Mouse (Mus musculus) regulatory T cell (primary cell): ENCODE data around the gene Ubr1.

ENCODE experiments used
- in situ Hi-C: fragments of 300-600 bp; cut with MboI, MseI; formaldehyde crosslinking; loops from one replicate; pipeline ENCODE4 v1.15.1; 2025; ENCODE audit warnings: high pct_unique_total_duplicates

The Ubr1 gene

DNA sequence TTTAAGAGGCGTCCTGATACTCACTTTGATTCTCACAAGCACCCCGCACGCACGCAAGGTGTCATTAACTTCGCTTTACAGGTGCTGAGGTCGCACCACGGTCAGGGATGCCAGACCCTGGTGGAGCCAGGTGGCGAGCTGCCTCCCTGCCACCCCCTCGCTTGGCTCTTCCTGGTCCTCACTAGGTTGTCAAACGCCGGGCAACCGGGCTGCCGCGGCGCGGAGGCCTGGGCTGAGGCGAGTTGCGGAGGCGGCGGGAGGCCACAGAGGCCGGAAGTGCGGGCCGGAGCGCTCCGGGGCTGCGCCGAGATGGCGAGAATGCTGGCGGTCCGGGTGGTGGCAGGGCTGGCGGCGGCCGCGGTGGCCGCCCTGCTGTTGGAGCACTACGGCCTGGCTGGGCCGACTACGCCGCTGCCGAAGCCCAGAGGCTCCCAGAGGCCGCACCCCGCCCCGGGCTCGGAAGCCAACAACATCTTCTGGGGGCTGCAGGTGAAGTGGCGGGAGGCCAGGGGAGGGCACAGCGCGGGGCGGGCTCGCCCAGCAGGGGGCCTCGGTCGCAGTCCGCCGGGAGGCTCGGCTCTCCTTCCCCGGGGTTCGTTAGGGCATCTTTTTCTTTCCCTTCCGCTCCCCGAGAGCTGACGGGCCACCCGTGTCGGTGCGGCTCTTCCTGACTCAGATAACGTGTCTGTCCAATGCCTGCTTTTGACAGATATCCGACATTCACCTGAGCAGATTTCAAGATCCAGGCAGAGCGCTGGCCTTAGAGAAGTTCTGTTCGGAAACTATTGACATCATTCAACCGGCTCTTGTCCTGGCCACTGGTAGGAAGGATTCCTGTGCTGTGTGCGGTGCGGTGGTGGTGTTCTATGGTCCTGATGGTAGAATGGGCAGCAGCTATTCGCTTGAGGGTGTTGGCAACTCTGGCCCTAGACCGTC is 6.7 kb upstream of the Ubr1 start, which contains the start of gene Tmem62:
TSS of gene Tmem62 (plus strand) at position 28 of the 936 bp plus-strand sequence.
- in situ Hi-C loops: no loop called here

DNA sequence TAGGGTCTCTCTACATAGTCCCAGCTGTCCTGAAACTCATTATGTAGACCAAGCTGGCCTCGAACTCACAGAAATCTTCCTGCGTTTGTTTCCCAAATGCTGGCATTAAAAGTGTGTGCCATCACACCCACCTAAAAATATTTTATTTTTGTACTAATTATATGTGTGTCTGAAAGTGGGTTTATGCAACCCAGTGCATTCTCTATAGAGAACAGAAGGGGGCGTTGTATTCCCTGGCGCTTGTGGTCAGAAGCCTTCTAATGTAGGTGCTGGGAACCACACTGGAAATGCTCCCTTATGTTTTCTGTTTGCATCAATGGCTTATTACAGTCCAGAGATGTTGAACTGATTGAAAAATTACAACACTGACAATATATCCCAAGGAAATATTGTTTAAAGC is 5.8 kb upstream of the Ubr1 start:
- in situ Hi-C loops: no loop called here

DNA sequence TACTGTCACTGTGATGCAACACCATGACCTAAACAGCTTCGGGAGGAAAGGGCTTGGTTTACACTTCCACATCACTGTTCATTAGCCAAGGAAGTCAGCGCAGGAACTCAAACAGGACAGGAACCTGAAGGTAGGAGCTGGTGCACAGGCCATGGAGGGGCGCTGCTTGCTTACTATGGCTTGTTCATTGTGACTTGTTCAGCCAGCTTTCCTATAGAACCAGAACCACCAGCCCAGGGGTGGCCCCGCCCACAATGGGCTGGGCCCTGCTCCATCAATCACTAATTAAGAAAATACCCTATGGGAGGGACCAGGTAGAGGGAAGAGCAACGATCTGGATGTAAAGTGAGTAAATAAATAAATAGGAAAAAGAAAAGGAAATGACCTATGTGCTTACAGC is 2.4 kb upstream of the Ubr1 start:
- in situ Hi-C loops: loop anchor here (5.0 kb wide), 1 partner anchor 169 kb away; the partner anchor contains the start of genes Adal and Lcmt2

DNA sequence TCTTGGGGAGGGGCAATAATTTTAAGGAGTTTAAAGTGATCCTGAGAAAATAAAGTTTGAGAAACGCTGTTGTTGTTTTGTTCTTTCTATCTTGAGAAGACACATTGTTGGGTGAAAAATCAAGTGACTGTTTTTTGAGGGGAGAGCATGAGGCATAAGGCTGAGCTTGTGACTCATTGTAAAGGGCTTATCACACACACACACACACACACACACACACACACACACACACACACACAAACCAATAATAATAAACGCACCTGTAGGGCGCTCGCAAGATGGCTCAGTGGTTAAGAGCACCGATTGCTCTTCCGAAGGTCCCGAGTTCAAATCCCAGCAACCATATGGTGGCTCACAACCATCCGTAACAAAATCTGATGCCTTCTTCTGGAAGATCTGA is 1.7 kb upstream of the Ubr1 start:
- in situ Hi-C loops: loop anchor here (5.0 kb wide), 1 partner anchor 170 kb away; the partner anchor contains the start of genes Adal and Lcmt2

DNA sequence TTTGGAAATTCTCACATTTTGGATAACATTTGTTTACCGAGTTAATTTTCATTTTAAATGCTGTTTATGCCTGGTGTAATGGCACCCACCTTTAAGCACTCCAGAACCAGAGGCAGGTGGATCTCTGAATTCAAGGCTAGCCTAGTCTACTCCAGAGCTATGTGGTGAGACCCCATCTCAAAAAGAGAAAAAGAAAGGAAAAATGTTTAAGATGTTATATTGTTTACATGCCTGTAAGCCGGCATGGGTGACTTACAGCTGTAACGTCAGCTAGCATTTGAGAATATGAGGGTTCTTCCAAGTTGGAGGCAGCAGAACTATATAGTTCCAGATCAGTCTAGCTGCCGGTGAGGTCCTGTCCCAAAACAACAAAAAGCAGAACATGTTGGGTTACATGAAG is 1.3 kb upstream of the Ubr1 start:
- in situ Hi-C loops: loop anchor here (5.0 kb wide), 1 partner anchor 171 kb away; the partner anchor contains the start of genes Adal and Lcmt2

DNA sequence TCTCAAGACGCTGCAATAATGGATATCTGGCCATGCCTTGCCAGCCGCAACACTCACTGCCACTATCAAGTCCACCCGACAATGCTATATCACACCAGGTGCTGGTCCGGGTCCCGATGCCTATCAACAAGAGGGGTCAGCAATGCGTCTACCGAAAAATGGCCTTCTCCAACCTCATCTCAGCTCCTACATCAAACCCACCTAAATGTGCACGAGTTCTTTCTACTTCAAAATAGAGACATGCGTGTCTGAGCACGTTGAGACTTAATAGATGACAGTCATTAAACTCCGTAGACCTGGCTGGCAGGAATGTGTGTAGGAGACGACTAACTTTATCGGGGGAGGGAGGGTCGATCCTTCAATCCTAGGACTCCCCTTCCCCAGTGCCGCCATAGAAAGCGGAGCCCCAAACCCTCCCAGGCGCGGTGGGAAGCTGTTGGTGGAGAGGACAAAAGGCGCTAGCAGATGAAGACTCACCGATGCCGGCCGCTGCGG is 423 bp downstream of the Ubr1 start:
- in situ Hi-C loops: loop anchor here (5.0 kb wide), 1 partner anchor 172 kb away; the partner anchor contains the start of genes Adal and Lcmt2

DNA sequence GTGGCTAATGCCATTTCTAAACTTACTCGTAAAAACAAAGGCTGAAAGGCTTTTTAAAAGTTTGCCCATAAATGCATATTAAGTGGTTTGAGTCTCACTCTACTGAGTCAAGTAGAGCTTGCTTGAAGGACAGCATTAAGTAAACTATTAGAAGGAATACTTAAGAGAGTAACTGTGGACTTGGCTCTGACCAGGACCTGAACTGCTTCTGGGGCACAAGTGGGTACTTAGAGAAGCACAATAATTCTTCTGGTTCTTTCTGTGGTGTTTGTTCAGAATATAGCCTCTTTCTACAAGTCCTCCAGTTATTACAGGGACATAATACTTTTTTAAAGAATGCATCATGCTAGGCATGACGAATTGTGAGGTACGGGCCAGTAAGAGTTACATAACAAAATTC is 5.0 kb downstream of the Ubr1 start:
- in situ Hi-C loops: no loop called here

DNA sequence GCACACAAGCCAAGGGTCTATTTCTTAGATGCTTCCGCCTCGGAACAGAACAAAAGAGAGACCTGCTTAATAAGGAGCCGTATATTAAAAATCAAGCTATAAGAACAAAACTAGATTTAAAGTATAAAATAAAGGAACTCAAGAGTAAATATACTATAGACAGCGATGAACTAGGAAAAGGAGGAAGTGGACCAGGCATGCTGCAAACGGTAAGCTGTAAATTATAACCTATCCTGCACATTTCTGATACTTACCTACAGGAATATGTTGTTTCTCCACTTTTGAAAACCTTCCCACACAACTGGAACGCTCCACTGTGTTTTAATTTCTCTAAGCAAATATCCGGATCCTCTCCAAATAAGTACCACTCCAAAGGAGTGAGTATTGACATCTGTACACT is 7.4 kb downstream of the Ubr1 start:
- in situ Hi-C loops: no loop called here

DNA sequence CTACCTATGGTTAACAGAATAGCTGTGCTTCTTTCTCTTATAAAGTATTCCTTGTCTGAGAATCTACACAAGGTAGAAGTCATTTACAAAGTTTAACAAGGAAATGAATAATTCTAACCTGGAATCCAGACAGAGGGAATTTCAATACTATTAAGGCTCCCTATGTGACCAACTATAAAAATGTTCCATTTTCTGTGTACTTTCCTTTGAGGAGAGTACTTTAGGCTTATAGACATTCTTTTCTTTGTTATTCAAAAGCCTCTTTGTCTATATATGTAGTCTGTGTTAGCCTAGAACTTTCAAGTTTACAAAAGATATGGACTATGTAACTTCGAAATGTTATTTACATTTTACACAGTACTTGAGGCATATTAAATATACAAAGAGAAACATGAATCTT is 10.3 kb downstream of the Ubr1 start:
- in situ Hi-C loops: no loop called here

DNA sequence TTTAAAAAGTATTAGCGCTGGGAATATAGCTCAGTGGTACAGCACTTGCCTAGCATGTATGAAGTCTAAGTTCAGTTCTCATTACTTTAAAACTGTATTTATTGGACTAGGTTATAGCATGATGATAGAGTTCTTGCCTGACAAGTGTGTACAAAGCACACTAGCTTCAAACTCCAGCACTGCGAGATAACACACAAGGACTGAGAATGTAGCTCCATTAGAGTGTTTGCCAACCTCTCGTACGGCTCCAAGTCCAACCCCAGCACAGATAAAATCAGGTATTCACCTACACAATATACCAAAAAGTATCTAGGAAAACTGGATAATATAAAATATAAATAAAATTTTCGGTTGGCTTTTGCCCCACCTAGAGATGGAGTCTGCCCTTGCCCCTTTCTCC is 10.7 kb downstream of the Ubr1 start:
- in situ Hi-C loops: no loop called here

DNA sequence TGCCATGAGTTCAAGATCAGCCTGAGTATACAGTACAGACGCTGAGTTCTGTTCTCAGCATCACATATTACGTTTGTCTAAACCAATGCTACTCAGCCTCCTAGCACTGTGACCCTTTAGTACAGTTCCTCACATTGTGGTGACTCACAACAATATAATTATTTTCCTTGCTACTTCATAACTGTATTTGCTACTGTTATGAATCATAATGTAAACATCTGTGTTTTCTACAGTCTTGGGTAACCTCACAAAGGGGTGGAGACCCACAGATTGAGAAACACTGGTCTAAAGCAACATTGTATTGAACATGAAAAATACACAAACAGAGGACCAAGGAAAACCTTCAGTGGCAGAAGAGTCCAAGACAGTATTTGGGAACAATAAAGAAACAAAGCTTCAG is 11.2 kb downstream of the Ubr1 start:
- in situ Hi-C loops: no loop called here

DNA sequence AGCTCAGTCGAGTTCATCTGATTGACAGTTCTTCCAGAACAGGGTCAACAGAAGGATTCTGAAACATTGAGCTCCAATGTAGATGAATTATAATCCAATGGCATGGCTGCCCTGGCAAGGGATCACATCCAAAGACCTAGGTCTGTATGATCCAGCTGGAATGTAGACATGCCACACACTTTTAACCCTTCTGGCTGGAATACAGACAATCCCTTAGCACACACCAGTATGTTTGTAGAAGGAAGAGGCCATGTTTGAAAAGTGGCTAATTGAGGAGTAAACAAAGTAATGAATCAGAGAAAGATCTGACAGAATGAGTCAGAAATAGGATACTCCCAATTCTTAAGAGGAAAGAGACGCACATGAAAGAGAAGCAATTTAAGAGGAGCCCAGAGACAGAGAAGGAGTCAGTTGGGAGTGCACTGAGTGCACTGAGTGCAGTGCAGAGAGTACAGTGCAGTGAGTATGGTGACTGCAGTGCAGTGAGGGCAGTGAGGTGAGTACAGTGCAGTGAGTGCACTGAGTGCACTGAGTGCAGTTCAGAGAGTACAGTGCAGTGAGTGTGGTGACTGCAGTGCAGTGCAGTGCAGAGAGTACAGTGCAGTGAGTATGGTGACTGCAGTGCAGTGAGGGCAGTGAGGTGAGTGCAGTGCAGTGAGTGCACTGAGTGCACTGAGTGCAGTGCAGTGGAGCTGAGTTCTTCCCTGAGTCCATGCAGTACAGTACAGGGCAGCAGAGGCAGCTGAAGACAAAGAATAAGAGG is 18.2 kb downstream of the Ubr1 start:
- in situ Hi-C loops: no loop called here

DNA sequence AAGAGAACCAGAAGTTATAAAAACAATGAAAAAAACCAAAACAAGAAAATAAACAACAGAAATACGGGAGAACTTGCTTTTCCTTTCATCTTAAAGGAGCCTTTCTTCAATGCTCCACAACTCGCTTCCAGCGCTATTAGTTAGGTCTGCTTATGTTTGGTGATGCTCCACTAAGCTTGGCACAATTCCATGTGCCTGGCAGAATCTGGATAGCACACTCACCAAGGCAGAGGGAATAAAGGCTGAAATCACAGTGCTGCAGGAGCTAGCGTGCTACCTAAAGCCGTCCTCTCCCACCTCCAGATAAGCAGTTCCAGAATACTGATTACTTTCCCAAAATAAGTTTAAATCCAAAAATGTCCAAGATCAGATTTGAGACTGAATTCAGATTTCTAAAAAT is 19.3 kb downstream of the Ubr1 start:
- in situ Hi-C loops: no loop called here

DNA sequence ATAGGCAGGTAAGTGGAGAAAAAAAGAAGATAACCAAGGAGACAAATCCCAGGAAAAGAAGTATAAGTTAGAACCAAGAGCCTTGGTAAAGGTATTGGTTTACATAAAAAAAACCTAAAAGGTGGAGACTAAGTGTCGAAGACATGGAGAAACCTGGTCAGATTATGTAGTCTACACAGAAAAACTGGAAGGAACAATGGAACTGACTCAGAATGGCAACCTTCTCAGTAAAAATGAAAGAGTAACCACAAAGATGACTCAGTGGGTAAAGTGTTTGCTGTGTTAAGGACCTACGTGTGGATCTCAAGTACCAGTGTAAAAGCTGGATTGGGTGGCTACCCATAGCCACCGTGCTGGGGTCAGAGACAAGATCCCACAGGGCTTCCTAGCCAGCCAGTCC is 37.5 kb downstream of the Ubr1 start:
- in situ Hi-C loops: no loop called here

DNA sequence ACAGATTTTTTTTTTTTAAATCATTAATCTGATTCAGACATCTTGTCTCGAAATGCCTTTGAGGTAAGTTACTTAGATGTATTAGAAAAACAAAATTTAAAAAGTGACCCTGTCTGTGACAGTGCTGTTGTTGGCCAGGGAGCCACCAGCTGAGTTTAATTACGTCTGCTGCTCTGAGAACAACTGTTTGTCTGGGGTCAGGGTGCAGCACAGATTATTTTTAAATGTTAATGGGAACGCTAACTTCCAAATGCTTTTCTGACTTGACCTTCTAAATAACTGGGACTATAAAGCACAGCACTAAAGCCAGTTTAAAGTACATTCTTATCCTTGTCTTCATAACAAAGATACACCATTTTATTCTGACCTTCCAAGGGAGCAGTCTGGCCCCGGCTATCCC is 61.0 kb downstream of the Ubr1 start:
- in situ Hi-C loops: no loop called here

DNA sequence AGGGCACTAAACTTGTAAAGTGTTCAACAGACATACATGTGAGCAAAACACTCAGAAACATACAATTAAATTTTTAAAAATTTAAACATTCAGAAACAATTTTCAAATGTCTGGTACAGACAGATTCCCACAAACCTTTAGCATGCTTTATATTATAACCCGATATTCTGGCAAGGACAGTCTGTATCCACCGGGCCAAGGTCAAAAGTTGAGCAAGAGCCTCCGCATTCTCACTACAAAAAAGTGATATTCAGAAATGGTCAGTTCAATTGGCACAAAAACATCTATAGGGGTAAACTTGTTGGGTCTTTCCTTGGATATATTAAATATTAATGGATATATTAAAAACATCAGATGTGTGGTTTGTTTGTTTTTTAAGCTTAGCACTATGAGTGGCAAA is 74.2 kb downstream of the Ubr1 start:
- in situ Hi-C loops: no loop called here

DNA sequence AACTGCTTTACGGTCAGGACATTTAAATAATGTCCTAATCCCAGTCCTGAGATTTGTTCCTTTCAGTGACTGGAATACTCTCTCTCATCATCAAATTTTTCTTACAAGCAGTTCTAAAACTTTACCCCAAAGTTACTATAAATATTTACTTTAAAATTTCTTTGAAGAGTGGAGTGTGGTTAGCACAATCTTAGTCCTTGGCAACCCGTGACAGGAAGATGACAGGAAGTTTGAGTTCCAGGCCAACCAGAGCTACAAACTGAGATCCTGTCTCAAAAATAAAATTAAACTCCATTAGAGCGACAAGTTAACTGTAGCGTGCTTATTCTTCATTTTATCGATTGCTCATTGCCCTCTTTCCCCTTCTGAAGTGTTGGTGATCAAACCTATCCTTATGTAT is 82.9 kb downstream of the Ubr1 start:
- in situ Hi-C loops: no loop called here

DNA sequence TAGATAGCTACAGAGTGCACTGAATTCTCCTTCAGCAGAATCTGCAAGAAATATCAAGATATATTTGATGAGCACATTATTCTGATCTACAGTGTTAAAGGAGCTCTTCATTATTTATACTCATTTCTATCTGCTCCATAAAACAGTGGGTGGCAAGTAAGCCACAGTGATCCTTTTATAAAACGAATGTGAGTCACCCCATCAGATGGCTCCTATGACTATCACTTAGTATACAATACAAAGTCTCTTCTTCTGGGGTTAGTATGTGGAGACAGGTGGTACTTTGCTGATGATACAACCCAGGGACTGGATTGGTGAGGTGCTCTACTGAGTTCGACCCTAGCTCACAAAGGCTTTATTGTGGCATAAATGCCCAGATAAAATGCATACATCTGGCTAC is 97.3 kb downstream of the Ubr1 start:
- in situ Hi-C loops: no loop called here

DNA sequence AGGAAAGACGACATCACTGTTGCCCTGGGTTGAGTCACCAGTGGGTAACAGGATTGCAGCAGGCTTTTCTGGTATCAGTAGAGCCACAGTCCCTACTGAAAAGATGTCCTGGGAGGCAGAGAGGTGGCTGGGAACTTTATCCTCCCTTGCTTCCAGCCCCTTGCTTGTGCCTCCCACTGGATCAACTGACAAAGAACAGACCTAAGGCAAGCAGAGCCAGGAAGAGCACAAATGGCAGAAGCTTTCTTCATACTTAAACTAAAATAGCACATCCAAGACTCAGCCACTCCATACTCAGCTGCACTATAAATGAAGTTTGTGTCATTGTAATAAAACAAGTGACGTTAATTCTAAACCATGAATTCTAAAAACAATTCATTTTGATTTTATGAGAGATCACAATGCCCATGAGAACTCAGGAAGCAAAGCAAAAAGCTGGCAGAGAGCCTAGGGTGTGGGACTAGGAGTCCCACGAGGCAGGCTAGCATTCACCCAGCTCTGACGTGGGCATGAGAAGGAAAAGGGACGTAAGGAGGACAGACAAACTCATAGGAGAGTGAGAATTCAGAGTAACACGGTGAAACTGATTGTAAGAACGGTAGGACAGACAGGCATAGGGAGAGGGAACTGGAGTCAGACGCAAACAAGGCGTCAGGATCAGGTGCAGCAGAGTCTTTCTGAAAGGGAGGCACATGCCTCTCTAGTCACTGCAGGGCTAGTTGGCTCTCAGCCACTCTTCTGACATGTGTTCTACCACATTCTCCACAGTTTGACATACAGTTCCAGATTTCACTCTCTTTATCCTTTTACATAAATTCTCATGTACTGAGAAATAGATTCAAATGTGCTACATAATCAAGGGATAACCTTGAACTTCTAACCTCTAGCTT is 98.8 kb downstream of the Ubr1 start:
- in situ Hi-C loops: no loop called here

DNA sequence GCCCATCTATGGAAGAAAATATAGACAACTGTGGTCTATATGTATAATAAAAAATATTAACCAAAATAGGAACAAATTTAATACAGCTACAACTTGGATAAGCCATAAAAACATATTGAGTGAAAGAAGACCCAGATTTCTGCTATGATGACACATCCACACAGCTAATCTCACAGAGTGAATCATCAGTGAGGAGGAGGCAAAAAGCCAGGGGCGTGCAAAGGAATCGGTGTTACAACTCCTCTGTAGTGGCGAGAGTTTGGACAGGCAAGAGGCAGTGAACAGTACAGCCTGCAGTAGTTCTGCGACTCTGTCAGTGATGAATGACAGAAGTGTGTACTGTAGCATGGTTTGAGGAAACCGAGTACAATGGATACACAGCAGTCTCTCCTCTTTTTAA is 103.2 kb downstream of the Ubr1 start:
- in situ Hi-C loops: no loop called here

DNA sequence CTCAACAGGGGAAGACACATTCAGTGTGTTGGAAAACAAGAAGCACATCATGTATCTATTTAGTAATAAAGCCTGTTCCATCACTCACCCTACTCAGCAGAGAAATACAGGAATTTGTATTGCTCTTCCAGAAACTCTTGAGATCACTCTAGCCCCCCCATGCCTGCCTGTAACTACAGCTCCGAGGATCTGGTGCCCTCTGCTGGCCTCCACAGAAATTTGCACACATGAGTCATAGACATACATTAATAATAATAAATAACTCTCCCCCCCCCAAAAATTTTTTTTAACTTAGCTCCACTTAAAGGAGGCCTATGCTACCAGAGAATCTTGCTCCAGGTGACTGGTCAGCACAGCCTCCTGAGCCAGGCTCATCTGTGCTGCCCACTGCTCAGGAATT is 104.0 kb downstream of the Ubr1 start:
- in situ Hi-C loops: no loop called here
